ENCODE assay signal across 25 mouse cellular contexts in the genomic region with DNA sequence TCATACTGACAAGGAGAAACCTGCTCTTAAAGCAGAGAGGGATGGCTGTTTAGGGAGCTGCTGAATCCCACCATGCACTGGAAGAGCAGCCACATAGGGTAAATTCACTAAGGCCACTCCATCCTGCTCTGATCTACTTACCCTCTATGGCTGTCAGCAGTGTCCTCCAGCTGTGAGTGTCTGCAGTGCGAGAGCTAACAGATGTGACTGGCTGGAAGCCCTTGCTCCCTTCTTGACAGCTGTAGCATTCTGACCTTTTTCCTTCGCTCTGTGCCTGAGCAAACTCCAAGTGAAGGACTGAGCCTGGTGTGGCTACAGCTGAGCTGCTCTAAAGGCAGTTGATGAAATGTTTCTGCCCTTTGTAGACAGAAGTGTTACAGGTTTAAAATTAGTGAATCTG.
DNase-seq lines count a peak whose midpoint lies in the region; ATAC-seq and TF ChIP-seq lines count a peak whose summit lies in the region.
"Had no signal": no experiment of that assay in that cellular context is flagged by ENCODE, and none has a peak within 500 bp of the region (broad histone marks: within the 10 kb centered on the region; RNA-seq: fewer than 3 reads in every experiment).

No protein-coding gene starts in this region.

- peak; percentile 9 for DNase-seq in heart, postnatal 0 days (ENCODE audit: low spot score)
- DNase-seq in kidney, postnatal 0 days (ENCODE audit: low spot score), result peak; percentile 22
- no peak for DNase-seq in kidney, adult 9 months
- peak; percentile 45 for DNase-seq in lung, postnatal 0 days (ENCODE audit: low spot score)
- no peak for DNase-seq in lung, adult 18-20 months
- DNase-seq in embryo, embryonic 11 days, result peak; percentile 10
- DNase-seq in thymus, postnatal 25 days, result no peak
- DNase-seq: adrenal gland, postnatal 14 days; cerebellum, adult 11 months; cerebellum, postnatal 14 days; gastrocnemius, postnatal 10 days; right cerebral cortex, postnatal 14 days; spleen, adult 18-20 months had no signal

- ATAC-seq in heart, postnatal 0 days (ENCODE audit: insufficient read depth, low read depth), result no peak
- no peak for ATAC-seq in heart, embryonic 12.5 days (ENCODE audit: insufficient number of reproducible peaks, low FRiP score)
- ATAC-seq in kidney, postnatal 0 days (replicated peaks; ENCODE audit: low FRiP score, low read depth), result no peak
- peak; percentile 49 for ATAC-seq in lung, postnatal 0 days
- ATAC-seq: forebrain, embryonic 14.5 days; intestine, postnatal 0 days had no signal

- 70% methylated on average over 2 of the region's 2 CpGs for WGBS in heart, postnatal 0 days
- WGBS in heart, embryonic 12.5 days, result 67% methylated on average over 2 of the region's 2 CpGs
- WGBS in kidney, postnatal 0 days, result 73% methylated on average over 2 of the region's 2 CpGs
- whole genome bisulfite sequencing in lung, postnatal 0 days, result 37% methylated on average over 2 of the region's 2 CpGs

- no peak overlapping the region for H3K27ac ChIP-seq in heart, postnatal 0 days (ENCODE audit: low read depth)
- no peak overlapping the region for H3K27ac ChIP-seq in heart, embryonic 12.5 days (ENCODE audit: poor library complexity, severe bottlenecking)
- no peak overlapping the region for H3K27ac ChIP-seq in kidney, postnatal 0 days
- H3K27ac ChIP-seq in lung, postnatal 0 days (ENCODE audit: low read length), result no peak overlapping the region
- H3K27ac ChIP-seq: heart, embryonic 13.5 days; hindbrain, embryonic 13.5 days; liver, embryonic 14.5 days; macrophage; neural tube, embryonic 13.5 days; stomach, embryonic 15.5 days had no signal

- H3K9me3 ChIP-seq in heart, postnatal 0 days (replicated peaks; ENCODE audit: control insufficient read depth, low read length), result no peaks in the 10 kb centered on the region
- H3K9me3 ChIP-seq in heart, embryonic 12.5 days (replicated peaks), result no peaks in the 10 kb centered on the region
- no peaks in the 10 kb centered on the region for H3K9me3 ChIP-seq in kidney, postnatal 0 days (replicated peaks; ENCODE audit: low read length)
- H3K9me3 ChIP-seq in lung, postnatal 0 days (ENCODE audit: low read length), result no peaks in the 10 kb centered on the region
- H3K9me3 ChIP-seq: G1E; heart, embryonic 13.5 days; hindbrain, embryonic 13.5 days; neural tube, embryonic 13.5 days; stomach, embryonic 15.5 days had no signal

- no peak overlapping the region for H3K4me2 ChIP-seq in heart, postnatal 0 days (ENCODE audit: low read depth, low read length)
- no peak overlapping the region for H3K4me2 ChIP-seq in heart, embryonic 12.5 days
- H3K4me2 ChIP-seq in kidney, postnatal 0 days (ENCODE audit: low read length), result no peak overlapping the region
- H3K4me2 ChIP-seq in lung, postnatal 0 days (replicated peaks; ENCODE audit: low read depth, low read length), result no peak overlapping the region
- H3K4me2 ChIP-seq: heart, embryonic 13.5 days; hindbrain, embryonic 13.5 days; midbrain, embryonic 11.5 days; neural tube, embryonic 13.5 days; stomach, embryonic 15.5 days had no signal

- H3K27me3 ChIP-seq in heart, postnatal 0 days (ENCODE audit: control insufficient read depth, insufficient read depth, low read length), result no peaks in the 10 kb centered on the region
- no peaks in the 10 kb centered on the region for H3K27me3 ChIP-seq in heart, embryonic 12.5 days (replicated peaks)
- H3K27me3 ChIP-seq in kidney, postnatal 0 days (ENCODE audit: insufficient read depth, low read length), result no peaks in the 10 kb centered on the region
- no peaks in the 10 kb centered on the region for H3K27me3 ChIP-seq in lung, postnatal 0 days (replicated peaks; ENCODE audit: insufficient read depth, low read length)
- H3K27me3 ChIP-seq: heart, embryonic 13.5 days; hindbrain, embryonic 13.5 days; neural tube, embryonic 13.5 days; stomach, embryonic 15.5 days had no signal

- peaks cover 22% of the 10 kb centered on the region for H3K36me3 ChIP-seq in heart, postnatal 0 days (replicated peaks; ENCODE audit: control insufficient read depth, insufficient read depth, low read length)
- H3K36me3 ChIP-seq in heart, embryonic 12.5 days, result peaks cover 25% of the 10 kb centered on the region
- H3K36me3 ChIP-seq in kidney, postnatal 0 days (ENCODE audit: insufficient read depth, low read length), result no peaks in the 10 kb centered on the region
- no peaks in the 10 kb centered on the region for H3K36me3 ChIP-seq in lung, postnatal 0 days (ENCODE audit: insufficient read depth, low read length)
- H3K36me3 ChIP-seq: hindbrain, embryonic 13.5 days; neural tube, embryonic 13.5 days; stomach, embryonic 15.5 days had no signal

- TF ChIP-seq CTCF in heart, postnatal 0 days (IDR thresholded peaks at IDR 0.05; ENCODE audit: low read depth), result no peak
- no peak for TF ChIP-seq CTCF in kidney, postnatal 0 days (IDR thresholded peaks at IDR 0.05; ENCODE audit: low read depth)
- TF ChIP-seq CTCF in lung, postnatal 0 days (IDR thresholded peaks at IDR 0.05), result no peak

- H3K4me3 ChIP-seq in heart, postnatal 0 days (ENCODE audit: low read depth, low read length), result no peak overlapping the region
- H3K4me3 ChIP-seq in heart, embryonic 12.5 days, result no peak overlapping the region
- no peak overlapping the region for H3K4me3 ChIP-seq in kidney, postnatal 0 days (replicated peaks; ENCODE audit: low read depth, low read length)
- no peak overlapping the region for H3K4me3 ChIP-seq in lung, postnatal 0 days (ENCODE audit: low read depth, low read length)
- H3K4me3 ChIP-seq: erythroblast, embryonic 14.5 days; heart, embryonic 13.5 days; hindbrain, embryonic 13.5 days; neural tube, embryonic 13.5 days; stomach, embryonic 15.5 days had no signal

- no peak for TF ChIP-seq EP300 in heart, postnatal 0 days (IDR thresholded peaks at IDR 0.05; ENCODE audit: low read depth)
- no peak for TF ChIP-seq EP300 in lung, postnatal 0 days (IDR thresholded peaks at IDR 0.05)

- H3K4me1 ChIP-seq in heart, postnatal 0 days (ENCODE audit: control insufficient read depth, insufficient read depth), result no peaks in the 10 kb centered on the region
- no peaks in the 10 kb centered on the region for H3K4me1 ChIP-seq in heart, embryonic 12.5 days (replicated peaks)
- H3K4me1 ChIP-seq in kidney, postnatal 0 days (replicated peaks; ENCODE audit: insufficient read depth, low read length), result no peaks in the 10 kb centered on the region
- no peaks in the 10 kb centered on the region for H3K4me1 ChIP-seq in lung, postnatal 0 days (ENCODE audit: insufficient read depth, low read depth, low read length)
- H3K4me1 ChIP-seq: heart, embryonic 13.5 days; hindbrain, embryonic 13.5 days; neural tube, embryonic 13.5 days; stomach, embryonic 15.5 days had no signal

- H3K9ac ChIP-seq in heart, postnatal 0 days (replicated peaks; ENCODE audit: low read depth, low read length), result no peak overlapping the region
- H3K9ac ChIP-seq in heart, embryonic 12.5 days, result no peak overlapping the region
- H3K9ac ChIP-seq in kidney, postnatal 0 days (ENCODE audit: low read depth, low read length), result no peak overlapping the region
- H3K9ac ChIP-seq in lung, postnatal 0 days (replicated peaks; ENCODE audit: low read depth), result no peak overlapping the region
- H3K9ac ChIP-seq: heart, embryonic 13.5 days; hindbrain, embryonic 13.5 days; liver, embryonic 14.5 days; neural tube, embryonic 13.5 days; stomach, embryonic 15.5 days had no signal

Comparison
In these comparisons a context has a peak if more than half of its experiments do, and no peak if none do; other contexts are left out.
1. DNase-seq: peak in heart, postnatal 0 days (single experiment), kidney, postnatal 0 days (single experiment), lung, postnatal 0 days (single experiment) and embryo, embryonic 11 days (single experiment); none in kidney, adult 9 months (single experiment), lung, adult 18-20 months (0 of 2) and thymus, postnatal 25 days (single experiment).